Mouse (Mus musculus): ENCODE data around the gene Stxbp3. TPM values are rescaled to one million over a fixed set of nuclear protein-coding genes. Genes with fewer than 3 reads are reported as not detected.
A peak's percentile ranks its signal among the peaks of the same experiment; 100 is the strongest.

Gene Stxbp3
- polyA plus RNA-seq, 1 experiment from 2014 or later: 23.1 TPM

DNA sequence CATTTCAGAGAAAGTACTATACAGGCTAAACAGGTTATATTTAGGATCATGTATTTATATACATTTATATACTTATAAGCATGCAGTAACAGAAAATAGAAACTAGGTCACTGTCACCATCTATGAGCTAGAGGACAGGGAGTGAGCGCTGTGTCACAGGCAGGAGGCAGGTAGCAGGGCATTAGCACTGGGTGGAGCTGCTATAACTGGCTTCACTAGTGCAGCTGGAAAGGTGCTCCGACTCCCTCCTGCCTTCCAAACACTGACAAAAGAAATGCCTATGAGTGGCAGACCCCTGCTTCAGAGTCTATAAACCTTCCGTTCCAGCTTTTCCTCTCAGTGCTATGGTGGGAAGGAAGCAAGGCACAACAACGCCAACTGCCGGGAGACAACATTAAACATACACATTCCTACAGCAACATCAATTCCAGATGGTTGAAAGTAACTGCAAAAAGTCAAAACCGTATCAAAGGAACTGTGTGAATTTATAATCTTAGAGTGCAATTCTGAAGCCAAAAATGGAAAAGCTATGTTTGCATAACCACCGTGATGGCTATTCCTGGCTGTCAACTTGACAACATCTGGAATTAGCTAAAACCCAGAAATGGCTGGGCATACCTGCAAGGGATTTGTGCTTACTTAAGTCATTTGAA is 49.1 kb downstream of the Stxbp3 start:
- Histone ChIP-seq H3K27me3 (no peaks in the 10 kb centered on the region), H3K9me3 (no peaks in the 10 kb centered on the region), H3K4me2 (replicated peaks) (no peak overlapping the region), H3K9ac (replicated peaks) (no peak overlapping the region), H3K4me3 (no peak overlapping the region), H3K27ac (replicated peaks) (no peak overlapping the region), H3K36me3 (0 out of 2 replicates have a peak, but pooled peaks cover 5% of the 10 kb centered on the region), H3K4me1 (no peaks in the 10 kb centered on the region)
- WGBS: 86% methylated on average over 7 of the region's 7 CpGs
- ATAC-seq (ENCODE audit: low FRiP score, low read depth): no peak

DNA sequence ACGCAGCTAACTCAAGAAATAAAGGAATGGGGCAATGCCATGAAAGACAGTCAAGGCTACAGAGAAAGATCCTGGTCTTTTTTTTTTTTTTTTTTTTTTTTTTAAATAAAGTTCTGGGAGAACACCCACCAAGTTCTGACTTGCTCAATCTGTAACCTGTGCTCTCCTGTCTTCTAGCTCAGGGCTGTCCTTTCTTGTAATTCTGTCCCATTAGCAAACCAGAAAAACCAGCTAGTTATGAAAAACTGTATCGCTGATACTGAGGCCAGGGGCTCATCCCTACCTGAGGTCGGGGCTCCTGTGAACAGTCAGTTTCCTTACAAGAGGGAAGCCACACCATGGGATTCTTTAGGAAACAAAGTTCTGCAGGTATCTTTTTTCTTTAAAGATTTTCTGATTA is 49.8 kb downstream of the Stxbp3 start:
- Histone ChIP-seq H3K4me3 (no peak overlapping the region), H3K9ac (replicated peaks) (no peak overlapping the region), H3K36me3 (0 out of 2 replicates have a peak, but pooled peaks cover 4% of the 10 kb centered on the region), H3K9me3 (no peaks in the 10 kb centered on the region), H3K27ac (replicated peaks) (no peak overlapping the region), H3K4me1 (no peaks in the 10 kb centered on the region), H3K27me3 (no peaks in the 10 kb centered on the region), H3K4me2 (replicated peaks) (no peak overlapping the region)
- ATAC-seq (ENCODE audit: low FRiP score, low read depth): no peak
- 97% methylated on average over 3 of the region's 3 CpGs for WGBS

DNA sequence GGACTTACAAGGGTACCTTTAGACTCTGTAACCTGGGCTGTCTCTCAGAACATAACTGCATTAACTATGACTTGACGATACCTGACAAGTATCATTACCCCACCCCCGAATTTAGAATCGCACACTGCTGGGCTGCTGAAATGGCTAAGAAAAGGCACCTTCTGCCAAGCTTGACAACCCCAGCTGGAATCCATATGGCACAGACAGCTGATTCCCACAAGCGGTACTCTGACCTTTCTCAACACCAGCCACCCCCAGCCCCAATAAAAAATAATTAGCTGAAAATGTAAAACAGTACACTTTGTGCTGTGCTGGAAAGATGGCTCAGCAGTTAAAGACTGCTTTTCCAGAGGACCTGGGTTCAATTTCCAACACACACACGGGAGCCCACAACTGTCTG is 51.0 kb downstream of the Stxbp3 start:
- Histone ChIP-seq H3K27me3 (no peaks in the 10 kb centered on the region), H3K27ac (replicated peaks) (no peak overlapping the region), H3K9ac (replicated peaks) (no peak overlapping the region), H3K4me1 (no peaks in the 10 kb centered on the region), H3K9me3 (peaks cover 7% of the 10 kb centered on the region), H3K36me3 (0 out of 2 replicates have a peak, but pooled peaks cover 4% of the 10 kb centered on the region), H3K4me3 (no peak overlapping the region), H3K4me2 (replicated peaks) (no peak overlapping the region)
- ATAC-seq (ENCODE audit: low FRiP score, low read depth): no peak
- WGBS: 86% methylated on average over 5 of the region's 5 CpGs

DNA sequence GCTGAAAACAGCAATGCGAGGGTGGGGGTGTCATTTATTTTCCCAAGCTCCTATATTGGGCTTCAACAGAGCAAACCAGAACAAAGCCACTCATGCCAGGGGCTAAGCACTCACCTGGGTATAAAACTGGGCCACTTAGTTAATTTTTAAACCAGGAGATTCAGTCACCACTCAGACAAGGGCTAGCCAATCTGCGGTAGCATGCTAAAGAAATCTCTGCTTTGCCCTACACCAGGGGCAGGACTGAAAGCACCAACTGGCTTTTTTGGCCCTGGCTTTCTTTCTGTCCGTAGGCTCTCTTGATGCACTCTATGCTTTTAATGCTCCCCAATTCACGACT is 51.9 kb downstream of the Stxbp3 start:
- Histone ChIP-seq H3K9ac (replicated peaks) (no peak overlapping the region), H3K4me2 (replicated peaks) (no peak overlapping the region), H3K4me1 (no peaks in the 10 kb centered on the region), H3K4me3 (no peak overlapping the region), H3K27ac (replicated peaks) (no peak overlapping the region), H3K27me3 (no peaks in the 10 kb centered on the region), H3K9me3 (peaks cover 7% of the 10 kb centered on the region), H3K36me3 (0 out of 2 replicates have a peak, but pooled peaks cover 4% of the 10 kb centered on the region)
- 92% methylated on average over 4 of the region's 4 CpGs for WGBS
- ATAC-seq (ENCODE audit: low FRiP score, low read depth): no peak

DNA sequence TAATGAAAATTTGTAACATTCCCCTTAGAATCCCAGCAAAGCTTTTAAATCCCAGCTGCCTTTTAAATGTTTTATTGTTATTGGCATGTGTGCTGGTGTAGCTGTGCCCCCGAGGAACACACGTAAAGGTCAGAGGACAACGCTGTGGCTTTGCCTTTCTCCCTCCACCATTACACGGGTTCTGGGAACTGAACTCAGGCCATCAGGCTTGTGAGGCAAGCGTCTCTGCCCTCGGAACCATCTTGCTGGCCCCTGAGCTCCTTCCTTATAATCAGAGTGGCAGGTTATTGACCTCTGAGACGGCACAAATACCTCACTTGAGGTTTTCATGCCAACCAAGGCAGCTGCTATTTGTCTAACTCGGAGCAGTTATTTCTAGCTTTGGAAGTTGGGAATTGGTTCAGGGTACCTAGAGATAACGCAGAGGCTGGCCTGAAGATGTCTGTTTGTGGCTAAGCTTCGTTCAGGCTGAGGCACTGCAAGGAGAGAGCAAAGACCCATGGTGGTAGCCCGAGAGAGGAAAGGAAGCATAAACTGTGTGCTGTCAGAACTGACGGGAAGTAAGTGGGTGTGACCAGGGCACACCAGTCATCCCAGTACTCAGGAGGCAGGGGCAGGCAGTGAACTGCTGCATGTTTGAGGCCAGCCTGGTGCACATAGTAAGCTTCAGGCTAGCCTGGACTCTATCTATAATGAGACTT is 52.4 kb downstream of the Stxbp3 start:
- Histone ChIP-seq H3K4me2 (replicated peaks) (no peak overlapping the region), H3K27me3 (no peaks in the 10 kb centered on the region), H3K4me1 (no peaks in the 10 kb centered on the region), H3K27ac (replicated peaks) (no peak overlapping the region), H3K36me3 (0 out of 2 replicates have a peak, but pooled peaks cover 4% of the 10 kb centered on the region), H3K9ac (replicated peaks) (no peak overlapping the region), H3K9me3 (peaks cover 7% of the 10 kb centered on the region), H3K4me3 (no peak overlapping the region)
- no peak for ATAC-seq (ENCODE audit: low FRiP score, low read depth)
- WGBS: 76% methylated on average over 12 of the region's 12 CpGs

DNA sequence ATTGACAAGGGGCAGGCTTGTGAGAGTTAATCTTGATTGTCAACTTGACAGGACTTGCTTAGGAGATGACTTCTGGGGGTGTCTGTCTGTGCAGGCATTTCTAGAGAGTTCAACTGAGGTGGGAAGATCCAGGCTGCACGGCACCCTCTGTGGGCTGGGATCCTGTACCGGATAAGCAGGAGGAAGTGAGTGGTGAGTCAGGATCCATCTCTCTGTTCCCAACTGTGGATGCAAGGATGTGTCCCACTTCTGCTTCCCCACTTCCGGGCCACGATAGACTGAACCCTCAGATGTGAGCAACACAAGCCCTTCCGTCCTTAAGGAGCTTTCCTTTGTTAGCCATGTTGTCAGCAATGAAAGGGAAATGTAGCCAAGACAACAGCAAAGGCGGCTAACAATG is 53.8 kb downstream of the Stxbp3 start:
- Histone ChIP-seq H3K9ac (replicated peaks) (no peak overlapping the region), H3K4me3 (no peak overlapping the region), H3K27me3 (no peaks in the 10 kb centered on the region), H3K9me3 (peaks cover 7% of the 10 kb centered on the region), H3K4me2 (replicated peaks) (no peak overlapping the region), H3K36me3 (no peaks in the 10 kb centered on the region), H3K4me1 (no peaks in the 10 kb centered on the region), H3K27ac (replicated peaks) (no peak overlapping the region)
- no peak for ATAC-seq (ENCODE audit: low FRiP score, low read depth)
- 71% methylated on average over 6 of the region's 6 CpGs for WGBS

DNA sequence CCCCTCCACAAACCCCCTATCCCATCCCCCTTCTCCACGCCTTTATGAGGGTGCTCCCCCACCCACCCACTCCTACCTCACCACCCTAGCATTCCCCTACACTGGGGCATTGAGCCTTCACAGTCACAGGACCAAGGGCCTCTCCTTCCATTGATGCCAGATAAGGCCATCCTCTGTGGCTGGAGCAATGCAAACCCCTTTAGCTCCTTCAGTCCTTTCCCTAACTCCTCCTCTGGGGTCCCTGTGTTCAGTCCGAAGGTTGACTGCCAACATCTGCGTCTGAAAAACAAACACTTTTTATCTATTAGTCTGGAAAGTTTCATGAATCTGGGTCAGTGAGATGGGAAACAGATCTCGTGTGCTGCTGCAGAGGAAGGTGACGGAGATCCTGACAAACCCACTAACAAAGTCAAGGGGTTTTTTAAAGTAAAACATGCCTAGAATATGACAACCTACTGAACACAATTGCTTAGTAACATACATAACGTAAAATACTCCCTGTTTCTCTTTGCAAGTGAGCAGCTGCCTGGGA is 57.9 kb downstream of the Stxbp3 start:
- Histone ChIP-seq H3K27ac (replicated peaks) (no peak overlapping the region), H3K27me3 (no peaks in the 10 kb centered on the region), H3K9me3 (peaks cover 7% of the 10 kb centered on the region), H3K36me3 (no peaks in the 10 kb centered on the region), H3K4me2 (replicated peaks) (no peak overlapping the region), H3K4me1 (no peaks in the 10 kb centered on the region), H3K9ac (replicated peaks) (no peak overlapping the region), H3K4me3 (no peak overlapping the region)
- ATAC-seq (ENCODE audit: low FRiP score, low read depth): no peak
- 76% methylated on average over 6 of the region's 6 CpGs for WGBS

DNA sequence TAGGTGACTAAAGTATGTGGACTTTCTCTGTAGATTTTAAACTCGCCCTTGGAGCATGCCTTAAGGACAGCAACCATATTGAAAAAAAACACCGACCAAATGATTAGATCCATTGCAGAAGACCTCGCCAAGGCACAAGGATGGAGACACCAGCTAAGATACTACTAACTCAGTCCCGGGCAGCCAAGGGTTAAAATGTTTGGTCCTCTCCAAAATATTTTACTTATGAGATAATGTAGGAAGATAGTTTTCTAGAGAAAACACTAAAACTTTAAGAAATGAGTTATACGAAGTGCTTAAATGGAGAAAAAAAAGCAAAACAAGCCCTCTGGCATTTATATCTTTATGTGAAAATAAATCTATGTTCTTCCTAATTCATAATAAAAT is 58.4 kb downstream of the Stxbp3 start:
- Histone ChIP-seq H3K4me3 (no peak overlapping the region), H3K36me3 (no peaks in the 10 kb centered on the region), H3K9me3 (peaks cover 7% of the 10 kb centered on the region), H3K9ac (replicated peaks) (no peak overlapping the region), H3K4me2 (replicated peaks) (no peak overlapping the region), H3K27me3 (no peaks in the 10 kb centered on the region), H3K4me1 (no peaks in the 10 kb centered on the region), H3K27ac (replicated peaks) (no peak overlapping the region)
- no peak for ATAC-seq (ENCODE audit: low FRiP score, low read depth)
- WGBS: 81% methylated on average over 5 of the region's 5 CpGs

DNA sequence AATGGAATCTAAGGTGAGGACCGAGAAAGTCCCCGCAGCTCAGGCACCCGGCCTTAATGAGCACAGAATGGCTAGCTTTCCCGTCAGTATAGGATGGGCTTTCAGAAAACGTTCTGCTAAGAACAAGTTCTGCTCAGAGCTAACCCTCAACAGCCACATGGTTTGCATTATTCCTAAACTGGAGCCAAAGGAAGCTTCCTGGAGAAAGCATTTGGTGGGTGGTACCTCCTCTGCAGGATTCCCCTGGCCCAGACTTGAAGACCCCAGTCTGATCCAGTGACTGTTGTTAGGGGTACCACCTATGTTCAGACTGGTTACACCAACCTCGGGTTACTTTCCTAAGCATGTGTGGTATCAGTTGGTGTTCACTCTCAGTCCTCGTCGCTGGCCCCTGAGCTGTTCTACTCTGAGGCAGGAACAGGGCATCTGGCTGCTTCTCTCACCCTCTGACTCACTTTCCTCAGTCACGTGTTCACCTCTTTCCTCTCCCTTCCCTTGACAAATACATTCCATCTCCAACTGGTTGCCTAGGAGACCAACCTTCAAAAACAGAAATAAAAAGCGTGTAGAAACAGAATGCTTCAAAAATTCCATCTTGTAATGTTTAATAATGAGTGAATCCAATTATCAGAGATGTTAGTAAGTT is 59.0 kb downstream of the Stxbp3 start:
- Histone ChIP-seq H3K4me2 (replicated peaks) (no peak overlapping the region), H3K4me3 (no peak overlapping the region), H3K9me3 (peaks cover 7% of the 10 kb centered on the region), H3K27me3 (no peaks in the 10 kb centered on the region), H3K4me1 (no peaks in the 10 kb centered on the region), H3K36me3 (no peaks in the 10 kb centered on the region), H3K9ac (replicated peaks) (no peak overlapping the region), H3K27ac (replicated peaks) (no peak overlapping the region)
- WGBS: 61% methylated on average over 10 of the region's 10 CpGs
- ATAC-seq (ENCODE audit: low FRiP score, low read depth): peak; percentile 54; the same call in 1 of the 2 replicates

DNA sequence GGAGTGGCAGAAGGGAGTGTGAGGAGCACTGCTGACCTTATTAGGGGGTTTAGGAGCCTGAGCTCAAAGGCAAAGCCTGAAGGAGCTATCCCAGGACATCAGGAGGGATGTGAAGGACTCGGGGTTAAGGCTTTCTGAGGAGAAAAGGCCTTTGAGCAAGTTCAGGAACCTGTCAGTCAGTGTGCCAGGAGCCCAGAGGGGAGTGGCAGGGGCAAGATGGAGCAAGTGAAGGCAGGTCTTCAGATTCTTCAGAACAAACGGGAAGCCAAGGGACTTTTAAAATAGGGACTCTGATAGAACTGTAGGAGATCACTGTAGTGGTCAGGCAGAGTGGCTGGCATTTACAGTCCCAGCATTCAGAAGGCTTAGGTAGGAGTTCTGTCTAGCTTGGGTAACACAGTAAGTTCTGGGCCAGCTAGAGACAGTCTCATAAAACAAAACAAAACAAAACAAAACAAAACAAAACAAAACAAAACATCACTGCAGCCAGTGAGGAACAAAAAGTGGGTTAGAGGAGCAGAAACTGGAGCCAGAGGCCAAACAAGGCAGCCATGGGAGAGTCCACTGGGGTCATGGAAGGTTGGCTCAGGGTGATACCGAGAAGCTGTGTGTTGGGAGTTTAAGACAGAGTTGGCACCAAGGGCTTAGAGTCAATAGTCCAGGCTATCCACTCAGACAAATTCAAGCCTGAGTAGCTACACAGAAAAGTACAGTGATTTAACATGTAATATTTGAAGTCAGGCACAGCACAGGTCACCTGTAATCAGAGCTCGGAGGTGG is 61.4 kb downstream of the Stxbp3 start:
- Histone ChIP-seq H3K27me3 (no peaks in the 10 kb centered on the region), H3K9ac (replicated peaks) (no peak overlapping the region), H3K9me3 (no peaks in the 10 kb centered on the region), H3K4me3 (no peak overlapping the region), H3K4me1 (no peaks in the 10 kb centered on the region), H3K36me3 (no peaks in the 10 kb centered on the region), H3K27ac (replicated peaks) (no peak overlapping the region), H3K4me2 (replicated peaks) (no peak overlapping the region)
- 77% methylated on average over 4 of the region's 4 CpGs for WGBS
- no peak for ATAC-seq (ENCODE audit: low FRiP score, low read depth)

DNA sequence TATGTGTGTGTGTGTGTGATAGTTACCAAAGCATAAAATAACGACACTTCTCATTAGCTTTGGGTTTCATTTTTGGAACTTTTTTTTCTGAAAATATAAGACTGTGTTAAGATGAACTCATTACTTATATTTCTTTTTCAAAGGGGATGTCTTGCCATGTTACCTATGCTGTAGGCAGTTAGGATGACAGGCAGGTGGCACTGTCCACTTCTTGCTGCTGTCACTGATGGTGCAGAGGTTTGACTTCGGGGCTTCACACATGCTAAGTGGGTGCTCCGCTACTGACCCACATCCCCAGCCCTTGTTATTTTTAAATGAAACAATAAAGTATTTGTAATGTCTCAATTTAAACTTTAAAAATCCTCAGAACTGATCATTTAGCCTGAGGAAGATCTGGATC is 67.5 kb downstream of the Stxbp3 start:
- Histone ChIP-seq H3K27me3 (no peaks in the 10 kb centered on the region), H3K9me3 (no peaks in the 10 kb centered on the region), H3K4me3 (no peak overlapping the region), H3K27ac (replicated peaks) (no peak overlapping the region), H3K9ac (replicated peaks) (no peak overlapping the region), H3K36me3 (no peaks in the 10 kb centered on the region), H3K4me1 (0 out of 2 replicates have a peak, but pooled peaks cover 3% of the 10 kb centered on the region), H3K4me2 (replicated peaks) (no peak overlapping the region)
- 90% methylated on average over 3 of the region's 3 CpGs for WGBS
- ATAC-seq (ENCODE audit: low FRiP score, low read depth): no peak
